Mouse (Mus musculus): ENCODE data around the gene Cdh6. TPM values are rescaled to one million over a fixed set of nuclear protein-coding genes. Genes with fewer than 3 reads are reported as not detected.

Cdh6 gene
- polyA plus RNA-seq, 1 experiment from 2014 or later, result 18.2 TPM

DNA sequence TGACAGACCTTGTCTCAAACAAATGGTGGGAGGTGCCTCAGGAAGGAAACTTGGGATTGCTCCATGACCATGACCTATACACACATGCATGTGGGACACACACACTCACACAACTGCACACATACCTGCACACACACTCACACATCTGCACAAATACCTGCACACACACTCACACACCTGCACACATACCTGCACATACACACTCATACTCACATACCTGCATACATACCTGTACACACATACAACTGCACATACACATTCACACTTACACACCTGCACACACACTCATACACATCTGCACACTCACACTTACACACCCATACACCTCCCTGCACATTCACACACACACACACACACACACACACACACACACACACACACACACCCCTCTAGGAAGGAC, 20.6 kb upstream of the Cdh6 start:
- no peak overlapping the region for H3K4me3 ChIP-seq (replicated peaks; ENCODE audit: low read length)
- ATAC-seq (ENCODE audit: low FRiP score) (0 out of 2 replicates have a peak, but pooled peaks have one; percentile 26), DNase-seq (ENCODE audit: low spot score) (no peak)
- H3K27me3 ChIP-seq (ENCODE audit: control insufficient read depth, insufficient read depth, low read length), result no peaks in the 10 kb centered on the region
- H3K9me3 ChIP-seq (ENCODE audit: control insufficient read depth, low read length), result no peaks in the 10 kb centered on the region
- H3K4me2 ChIP-seq (replicated peaks), result no peak overlapping the region
- no peaks in the 10 kb centered on the region for H3K4me1 ChIP-seq (replicated peaks; ENCODE audit: control insufficient read depth, insufficient read depth, low read length)
- no peak overlapping the region for H3K27ac ChIP-seq
- no peak overlapping the region for H3K9ac ChIP-seq
- H3K36me3 ChIP-seq (replicated peaks; ENCODE audit: control insufficient read depth, insufficient read depth), result no peaks in the 10 kb centered on the region

DNA sequence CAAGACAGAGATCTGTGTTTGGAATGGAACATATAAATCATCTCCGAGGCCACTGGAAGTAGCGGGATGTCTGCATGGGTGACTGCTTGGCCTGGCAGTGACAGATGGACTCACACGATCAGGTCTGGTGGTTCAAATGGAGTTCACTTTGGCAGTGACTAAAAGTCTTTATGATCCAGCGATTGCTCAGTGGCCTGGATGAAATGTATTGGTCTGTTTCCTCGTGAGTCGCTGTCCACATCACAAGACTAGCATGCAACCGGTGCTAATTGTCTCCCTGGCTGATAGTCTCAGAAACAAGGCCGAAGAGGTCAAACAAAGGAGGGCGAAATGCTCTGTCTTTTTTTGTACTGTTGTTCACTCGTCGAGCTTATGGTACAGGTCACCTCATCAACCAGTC, 19.6 kb upstream of the Cdh6 start:
- ATAC-seq (ENCODE audit: low FRiP score), result no peak
- Histone ChIP-seq H3K4me3 (replicated peaks; ENCODE audit: low read length) (no peak overlapping the region), H3K36me3 (replicated peaks; ENCODE audit: control insufficient read depth, insufficient read depth) (no peaks in the 10 kb centered on the region), H3K9ac (no peak overlapping the region), H3K4me1 (replicated peaks; ENCODE audit: control insufficient read depth, insufficient read depth, low read length) (no peaks in the 10 kb centered on the region), H3K27ac (no peak overlapping the region), H3K27me3 (ENCODE audit: control insufficient read depth, insufficient read depth, low read length) (no peaks in the 10 kb centered on the region), H3K4me2 (replicated peaks) (no peak overlapping the region), H3K9me3 (ENCODE audit: control insufficient read depth, low read length) (no peaks in the 10 kb centered on the region)
- DNase-seq (ENCODE audit: low spot score), result no peak
- WGBS, result 37% methylated on average over 11 of the region's 11 CpGs

- H3K27me3 ChIP-seq (ENCODE audit: control insufficient read depth, insufficient read depth, low read length), result no peaks in the 10 kb centered on the region
- no peak overlapping the region for H3K4me3 ChIP-seq (replicated peaks; ENCODE audit: low read length)
- H3K36me3 ChIP-seq (replicated peaks; ENCODE audit: control insufficient read depth, insufficient read depth), result no peaks in the 10 kb centered on the region
- no peak overlapping the region for H3K27ac ChIP-seq
- no peaks in the 10 kb centered on the region for H3K9me3 ChIP-seq (ENCODE audit: control insufficient read depth, low read length)
- WGBS, result 65% methylated on average over 5 of the region's 5 CpGs
- no peak overlapping the region for H3K4me2 ChIP-seq (replicated peaks)
- H3K9ac ChIP-seq, result no peak overlapping the region
- ATAC-seq (ENCODE audit: low FRiP score) (no peak), DNase-seq (ENCODE audit: low spot score) (no peak)
- H3K4me1 ChIP-seq (replicated peaks; ENCODE audit: control insufficient read depth, insufficient read depth, low read length), result no peaks in the 10 kb centered on the region; the same call in 1 of the 2 replicates
These were observed 10.2 kb upstream of the Cdh6 start for GRCm38 (mm10) chr15:13183661-13184060.

GRCm38 (mm10) chr15:13181430-13181829, 8.0 kb upstream of the Cdh6 start:
- H3K9me3 ChIP-seq (ENCODE audit: control insufficient read depth, low read length), result no peaks in the 10 kb centered on the region
- H3K4me3 ChIP-seq (replicated peaks; ENCODE audit: low read length), result no peak overlapping the region
- no peaks in the 10 kb centered on the region; the same call in 1 of the 2 replicates for H3K4me1 ChIP-seq (replicated peaks; ENCODE audit: control insufficient read depth, insufficient read depth, low read length)
- ATAC-seq (ENCODE audit: low FRiP score) (no peak), DNase-seq (ENCODE audit: low spot score) (no peak)
- no peak overlapping the region for H3K27ac ChIP-seq
- H3K36me3 ChIP-seq (replicated peaks; ENCODE audit: control insufficient read depth, insufficient read depth), result no peaks in the 10 kb centered on the region
- WGBS, result 63% methylated on average over 8 of the region's 8 CpGs
- no peaks in the 10 kb centered on the region for H3K27me3 ChIP-seq (ENCODE audit: control insufficient read depth, insufficient read depth, low read length)
- H3K9ac ChIP-seq, result no peak overlapping the region
- H3K4me2 ChIP-seq (replicated peaks), result no peak overlapping the region

GRCm38 (mm10) chr15:13181014-13181413, 7.5 kb upstream of the Cdh6 start:
- H3K9me3 ChIP-seq (ENCODE audit: control insufficient read depth, low read length), result no peaks in the 10 kb centered on the region
- ATAC-seq (ENCODE audit: low FRiP score) (no peak), DNase-seq (ENCODE audit: low spot score) (peak; percentile 71)
- H3K27me3 ChIP-seq (ENCODE audit: control insufficient read depth, insufficient read depth, low read length), result no peaks in the 10 kb centered on the region
- H3K4me3 ChIP-seq (replicated peaks; ENCODE audit: low read length), result no peak overlapping the region
- no peak overlapping the region for H3K9ac ChIP-seq
- H3K36me3 ChIP-seq (replicated peaks; ENCODE audit: control insufficient read depth, insufficient read depth), result no peaks in the 10 kb centered on the region
- 32% methylated on average over 4 of the region's 4 CpGs for WGBS
- no peak overlapping the region for H3K4me2 ChIP-seq (replicated peaks)
- H3K4me1 ChIP-seq (replicated peaks; ENCODE audit: control insufficient read depth, insufficient read depth, low read length), result no peaks in the 10 kb centered on the region; the same call in 1 of the 2 replicates
- H3K27ac ChIP-seq, result no peak overlapping the region

DNA sequence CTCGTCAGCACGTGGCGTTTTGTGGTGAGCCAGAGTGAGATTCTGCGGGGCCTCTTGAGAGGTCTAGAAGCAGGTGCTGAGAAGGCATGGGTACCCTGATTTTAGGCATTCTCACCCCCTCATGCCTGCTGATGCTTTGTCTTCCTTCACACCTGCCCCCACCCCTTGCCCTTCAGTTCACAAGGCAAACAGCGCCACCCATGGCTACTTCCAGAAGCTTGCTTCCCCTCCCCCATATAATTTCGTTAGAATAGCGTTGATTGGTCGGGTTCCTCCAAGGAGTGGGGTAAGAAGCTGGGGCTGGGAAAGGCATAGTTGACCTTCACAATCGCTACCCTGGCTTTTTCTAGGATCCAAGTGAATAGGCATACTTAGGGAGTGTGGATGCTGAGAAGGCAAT, 2.5 kb upstream of the Cdh6 start:
- no peak for DNase-seq (ENCODE audit: low spot score)
- H3K27me3 ChIP-seq (ENCODE audit: control insufficient read depth, insufficient read depth, low read length), result no peaks in the 10 kb centered on the region
- no peak for ATAC-seq (ENCODE audit: low FRiP score)
- 21% methylated on average over 9 of the region's 9 CpGs for WGBS
- H3K4me2 ChIP-seq (replicated peaks), result no peak overlapping the region
- H3K4me3 ChIP-seq (replicated peaks; ENCODE audit: low read length), result no peak overlapping the region
- no peak overlapping the region for H3K9ac ChIP-seq
- no peaks in the 10 kb centered on the region for H3K9me3 ChIP-seq (ENCODE audit: control insufficient read depth, low read length)
- H3K36me3 ChIP-seq (replicated peaks; ENCODE audit: control insufficient read depth, insufficient read depth), result no peaks in the 10 kb centered on the region
- no peak overlapping the region for H3K27ac ChIP-seq
- 0 out of 2 replicates have a peak, but pooled peaks cover 6% of the 10 kb centered on the region for H3K4me1 ChIP-seq (replicated peaks; ENCODE audit: control insufficient read depth, insufficient read depth, low read length)

GRCm38 (mm10) chr15:13174618-13174980, 1.1 kb upstream of the Cdh6 start:
- Histone ChIP-seq H3K9ac (no peak overlapping the region), H3K9me3 (ENCODE audit: control insufficient read depth, low read length) (no peaks in the 10 kb centered on the region), H3K4me2 (replicated peaks) (peak overlapping the region; percentile 86), H3K36me3 (replicated peaks; ENCODE audit: control insufficient read depth, insufficient read depth) (no peaks in the 10 kb centered on the region), H3K4me3 (replicated peaks; ENCODE audit: low read length) (peak overlapping the region; percentile 58; the same call in 1 of the 2 replicates), H3K4me1 (replicated peaks; ENCODE audit: control insufficient read depth, insufficient read depth, low read length) (0 out of 2 replicates have a peak, but pooled peaks cover 6% of the 10 kb centered on the region), H3K27me3 (ENCODE audit: control insufficient read depth, insufficient read depth, low read length) (no peaks in the 10 kb centered on the region), H3K27ac (no peak overlapping the region)
- ATAC-seq (ENCODE audit: low FRiP score) (no peak), DNase-seq (ENCODE audit: low spot score) (no peak)
- 13% methylated on average over 6 of the region's 6 CpGs for WGBS

- peak overlapping the region; percentile 86 for H3K27ac ChIP-seq
- H3K27me3 ChIP-seq (ENCODE audit: control insufficient read depth, insufficient read depth, low read length), result no peaks in the 10 kb centered on the region
- no peaks in the 10 kb centered on the region for H3K36me3 ChIP-seq (replicated peaks; ENCODE audit: control insufficient read depth, insufficient read depth)
- 0 out of 2 replicates have a peak, but pooled peaks cover 6% of the 10 kb centered on the region for H3K4me1 ChIP-seq (replicated peaks; ENCODE audit: control insufficient read depth, insufficient read depth, low read length)
- peak overlapping the region; percentile 58 for H3K4me3 ChIP-seq (replicated peaks; ENCODE audit: low read length)
- 0 out of 2 replicates have a peak, but pooled peaks have one; percentile 19 for ATAC-seq (ENCODE audit: low FRiP score)
- H3K9me3 ChIP-seq (ENCODE audit: control insufficient read depth, low read length), result no peaks in the 10 kb centered on the region
- peak overlapping the region; percentile 86 for H3K4me2 ChIP-seq (replicated peaks)
- under 1% methylated on average over 27 of the region's 27 CpGs for WGBS
- H3K9ac ChIP-seq, result peak overlapping the region; percentile 62
- no peak for DNase-seq (ENCODE audit: low spot score)
These were observed 554 bp upstream of the Cdh6 start for GRCm38 (mm10) chr15:13173840-13174617.

DNA sequence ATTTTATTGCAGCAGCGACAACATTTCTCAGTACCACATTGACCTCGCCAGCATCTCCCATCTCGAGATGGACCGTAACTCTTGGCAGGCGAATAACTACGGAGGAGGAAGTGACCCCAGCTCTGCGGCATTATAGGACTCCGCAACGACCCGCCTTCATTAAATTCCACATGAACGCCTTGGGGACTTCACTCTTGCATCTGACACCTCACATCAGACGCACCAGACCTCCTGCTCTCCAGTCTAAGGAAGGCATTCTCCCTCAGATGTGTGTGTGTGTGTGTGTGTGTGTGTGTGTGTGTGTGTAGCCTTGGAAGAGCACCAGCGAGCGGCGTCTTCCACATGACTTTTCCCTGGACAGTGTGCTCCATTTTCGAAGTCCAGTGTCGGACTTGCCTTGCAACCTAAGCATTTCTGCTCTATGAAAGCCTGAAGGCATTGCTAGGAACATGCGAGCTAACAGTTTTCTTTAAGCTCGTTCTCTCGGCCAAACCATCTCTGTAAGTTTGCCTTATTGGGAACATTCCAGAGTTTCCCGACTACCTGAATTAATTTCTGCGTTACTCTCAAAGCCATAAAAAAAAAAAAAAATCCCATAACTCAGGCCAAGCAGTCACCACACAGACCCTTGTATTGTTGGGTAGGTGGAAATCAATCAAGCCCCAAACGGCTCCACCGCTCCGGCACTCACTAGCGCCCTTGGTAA, 957 bp downstream of the Cdh6 start:
- Histone ChIP-seq H3K9me3 (ENCODE audit: control insufficient read depth, low read length) (no peaks in the 10 kb centered on the region), H3K4me2 (replicated peaks) (peak overlapping the region; percentile 86), H3K27me3 (ENCODE audit: control insufficient read depth, insufficient read depth, low read length) (no peaks in the 10 kb centered on the region), H3K9ac (peak overlapping the region; percentile 62), H3K27ac (peak overlapping the region; percentile 86), H3K4me1 (replicated peaks; ENCODE audit: control insufficient read depth, insufficient read depth, low read length) (0 out of 2 replicates have a peak, but pooled peaks cover 6% of the 10 kb centered on the region), H3K36me3 (replicated peaks; ENCODE audit: control insufficient read depth, insufficient read depth) (no peaks in the 10 kb centered on the region), H3K4me3 (replicated peaks; ENCODE audit: low read length) (peak overlapping the region; percentile 58)
- peak; percentile 42 for DNase-seq (ENCODE audit: low spot score)
- WGBS, result under 1% methylated on average over 26 of the region's 26 CpGs
- ATAC-seq (ENCODE audit: low FRiP score), result peak; percentile 27; the same call in 1 of the 2 replicates
